Mouse (Mus musculus) G1E (cell line): ENCODE measurements at regions not wholly inside any gene's neighbourhood (a gene's known extent, or its start where the extent isn't known, plus 50 kb on each side); places are given as distances from the start of the nearest gene placed in this dataset.

Source experiments
- CTCF ChIP-seq: IDR thresholded peaks from 2 replicates; pipeline ENCODE4 v1.5.1; 2012; ENCODE audit warnings: low read depth, low read length, inconsistent platforms, mixed read lengths
- GATA1 ChIP-seq: IDR thresholded peaks from 2 replicates; pipeline ENCODE4 v1.6.1; 2012; ENCODE audit warnings: borderline replicate concordance, low read length, inconsistent platforms, mixed read lengths
- GATA2 ChIP-seq: IDR thresholded peaks from 2 replicates; pipeline ENCODE4 v1.6.1; 2012; ENCODE audit warnings: low read depth, low read length, inconsistent platforms, borderline replicate concordance
- POLR2AphosphoS5 ChIP-seq: IDR thresholded peaks from 2 replicates; pipeline ENCODE4 v1.6.1; 2012; ENCODE audit warnings: low read depth, low read length, inconsistent platforms; ENCODE audit not compliant: insufficient replicate concordance
- TAL1 ChIP-seq: conservative IDR thresholded peaks from 2 replicates; pipeline ENCODE4 v1.6.1; 2012; ENCODE audit warnings: low read depth, low read length, inconsistent platforms, mixed read lengths

DNA sequence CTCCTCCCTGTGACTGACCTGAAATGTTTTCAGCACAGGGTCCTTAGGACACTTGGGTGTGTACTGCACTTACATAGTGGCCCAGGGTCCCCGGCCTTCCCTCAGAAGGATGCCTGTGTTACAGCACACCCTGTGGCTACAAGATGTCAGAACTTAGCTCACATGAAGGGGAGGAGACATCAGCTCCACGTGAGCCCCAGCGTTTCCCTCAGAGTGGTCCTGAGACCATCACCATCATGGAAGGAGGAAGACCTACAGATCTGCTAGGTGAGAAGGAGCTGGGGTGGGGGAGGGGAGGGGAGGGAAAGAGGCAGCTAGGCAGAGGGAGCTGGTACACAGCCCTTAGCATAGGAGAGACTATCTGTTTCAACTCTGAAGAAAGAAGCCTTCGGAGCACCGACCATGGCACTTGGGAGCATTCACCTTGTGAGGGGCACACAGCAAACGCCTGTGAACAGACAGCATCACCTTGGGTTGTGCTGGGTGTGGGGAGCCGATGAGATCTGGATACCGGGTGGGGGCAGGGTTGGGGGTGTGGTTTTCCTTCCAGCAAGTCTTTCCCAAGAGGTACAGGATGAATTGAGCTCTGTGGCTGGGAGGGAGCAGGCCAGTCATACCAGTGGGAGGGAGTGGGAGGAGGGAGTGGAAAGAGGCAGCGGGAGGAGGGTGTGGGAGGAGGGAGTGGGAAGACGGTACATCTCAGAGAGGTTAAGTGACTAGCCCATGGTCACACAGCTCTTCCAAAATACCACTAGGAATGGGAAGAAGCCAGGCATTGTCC lies 60.6 kb upstream of the Ctnnbl1 start:
- TF ChIP-seq CTCF = no peak
- TF ChIP-seq TAL1 = no peak
- no peak for TF ChIP-seq GATA1
- TF ChIP-seq GATA2 = no peak
- no peak for TF ChIP-seq POLR2AphosphoS5
